Mouse (Mus musculus) thymus, adult 2 months (tissue): ENCODE results near the gene Aadacl4.
"Not testable (repeated sequence)": the region's sequence is repeated elsewhere in the genome, so short reads cannot be mapped to it uniquely, and the experiment has no call there.

ENCODE experiments used
- CTCF ChIP-seq: fragments of 200-500 bp; IDR thresholded peaks from 2 replicates; pipeline ENCODE4 v1.5.1; 2012; ENCODE audit warnings: mild to moderate bottlenecking, control low read depth, low read length, moderate library complexity, borderline replicate concordance; ENCODE audit not compliant: control insufficient read depth, poor library complexity, insufficient read depth; ENCODE audit errors: extremely low read depth
- POLR2A ChIP-seq: fragments of 200-500 bp; IDR thresholded peaks from 2 replicates; pipeline ENCODE4 v1.6.1; 2012; ENCODE audit warnings: mild to moderate bottlenecking, low read length, control low read depth, moderate library complexity; ENCODE audit not compliant: control insufficient read depth, poor library complexity, insufficient read depth; ENCODE audit errors: extremely low read depth

GRCm38 (mm10) chr4:144586207-144586606 is 27.3 kb upstream of the Aadacl4 start:
- not testable (repeated sequence) for TF ChIP-seq CTCF, POLR2A
